Mouse (Mus musculus) liver, embryonic 14.5 days (tissue): ENCODE measurements around the gene Fam131b.

Experiments
- CTCF ChIP-seq: IDR thresholded peaks from 2 replicates; pipeline ENCODE4 v1.5.1; 2016; ENCODE audit warnings: antibody characterized with exemption, low read depth, control low read depth
- EP300 ChIP-seq: IDR thresholded peaks from 2 replicates; pipeline ENCODE4 v1.6.1; 2016; ENCODE audit warnings: antibody characterized with exemption, low read depth

DNA sequence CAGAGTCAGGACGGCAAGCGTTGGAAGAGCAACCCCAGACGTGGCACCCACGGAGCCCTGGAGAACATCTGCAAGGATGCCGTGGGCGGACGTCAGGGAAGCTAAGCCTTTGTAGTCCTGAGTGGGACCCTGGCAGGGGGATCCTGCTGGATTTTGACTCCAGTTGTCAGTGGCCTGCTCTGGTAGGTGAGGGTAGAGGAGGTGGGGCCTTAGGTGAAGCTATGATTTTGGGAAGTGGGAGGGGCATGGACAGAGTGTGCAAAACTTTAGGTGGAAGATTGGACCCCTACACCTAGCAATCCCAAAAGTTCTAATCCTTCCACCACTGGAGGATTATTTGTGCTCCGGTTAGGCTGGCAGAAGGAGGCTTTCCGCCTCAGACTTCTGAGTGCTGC, 48.0 kb upstream of the Fam131b start:
- TF ChIP-seq CTCF (no peak), EP300 (no peak)
